Mouse (Mus musculus): Measurements from ENCODE around the gene Alkbh2.
A peak's percentile ranks its signal among the peaks of the same experiment; 100 is the strongest.

Alkbh2 gene

DNA sequence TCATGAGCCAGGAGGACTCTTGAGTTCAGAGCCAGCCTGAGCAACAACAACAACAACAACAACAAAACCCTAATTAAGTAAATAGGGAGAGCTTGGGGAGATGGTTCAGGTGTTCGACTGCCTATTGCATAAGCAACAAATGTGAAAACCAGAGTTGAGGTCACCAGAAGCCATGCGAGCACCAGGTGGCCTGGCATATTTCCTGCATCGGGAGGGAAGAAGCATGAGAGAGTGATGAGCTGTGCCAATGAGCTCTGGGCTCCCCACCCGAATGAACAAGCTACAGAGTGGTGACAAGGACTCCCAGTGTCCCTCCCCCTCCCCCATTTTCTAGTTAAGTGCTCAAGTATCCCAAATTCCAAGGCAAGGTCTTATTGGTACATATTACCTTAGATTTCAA, 26.1 kb downstream of the Alkbh2 start:
- no peak for DNase-seq (ENCODE audit: low read depth, low spot score)

DNA sequence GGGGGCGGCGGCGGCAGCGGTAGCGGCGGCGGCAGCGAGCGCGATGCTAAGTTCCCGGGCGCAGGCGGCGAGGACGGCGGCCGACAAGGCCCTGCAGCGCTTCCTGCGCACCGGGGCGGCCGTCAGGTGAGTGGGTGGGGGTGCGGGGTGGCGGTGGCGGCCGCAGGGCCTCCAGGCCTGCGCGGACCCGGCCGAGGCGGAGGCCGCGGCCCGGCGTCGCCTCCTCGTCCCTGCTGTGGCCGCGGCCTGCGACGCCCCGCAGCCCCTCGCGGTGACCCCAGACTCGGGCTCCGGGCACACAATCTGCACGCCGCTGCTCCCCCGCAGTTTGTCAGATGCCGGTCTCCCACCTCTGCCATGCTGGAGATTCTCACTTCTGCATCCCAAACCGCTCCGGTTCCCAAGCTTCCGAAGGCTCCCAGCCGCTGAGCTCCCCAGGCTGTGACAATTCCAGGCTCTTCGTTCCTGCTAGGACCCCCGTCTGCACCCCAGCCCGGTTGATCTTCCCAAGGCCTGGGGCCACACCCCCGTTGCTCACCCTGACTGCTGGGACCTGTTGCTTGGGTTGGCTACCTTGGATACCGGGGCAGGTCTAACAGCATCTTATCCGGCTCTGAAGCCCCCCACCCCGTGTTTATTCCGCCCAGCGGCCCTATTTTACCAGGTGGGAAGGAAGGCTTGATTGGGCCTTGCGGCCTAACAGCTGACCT, 27.5 kb downstream of the Alkbh2 start:
- DNase-seq (ENCODE audit: low read depth, low spot score), result no peak

- peak; percentile 86 for DNase-seq (ENCODE audit: low read depth, low spot score)
These were observed 28.2 kb downstream of the Alkbh2 start for GRCm38 (mm10) chr5:114099709-114100389.

DNA sequence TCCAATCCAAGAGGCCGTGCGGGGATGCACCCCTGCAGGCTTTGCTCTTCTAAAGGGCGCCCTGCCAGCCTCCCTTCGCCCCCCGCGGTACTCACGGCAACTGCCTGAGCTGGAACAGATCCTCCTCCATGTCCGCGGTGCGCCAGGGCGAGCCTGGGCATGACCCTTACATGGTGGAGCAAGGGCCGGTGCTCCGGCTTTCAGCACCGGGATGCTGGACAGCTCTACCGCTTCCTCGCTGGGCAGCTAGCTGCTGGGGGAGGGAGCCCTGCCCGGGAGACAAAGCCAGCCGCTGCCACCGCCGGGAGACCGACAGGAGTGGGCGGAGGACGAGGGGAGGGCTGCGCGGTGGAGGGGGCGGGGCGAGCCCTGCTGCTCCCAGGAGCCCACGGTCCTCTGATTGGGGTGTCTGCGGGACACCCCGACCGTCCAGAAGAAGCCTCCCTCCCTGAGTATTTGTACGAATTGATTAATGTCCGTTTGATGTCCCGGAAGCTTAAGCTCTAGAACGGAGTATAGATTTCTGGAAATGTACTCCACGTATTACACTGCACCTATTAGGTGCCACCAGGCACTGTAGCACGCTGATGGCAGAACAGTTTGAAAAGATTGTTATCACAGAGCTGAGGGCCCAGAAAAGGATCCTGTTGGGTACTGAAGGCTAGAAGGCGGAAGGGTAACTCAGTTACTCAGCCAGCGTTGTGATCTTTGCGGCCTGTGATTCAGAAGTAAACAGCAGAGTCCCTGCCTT, 36.8 kb downstream of the Alkbh2 start, which contains the start of gene Svop:
Svop (minus strand) TSS at position 514 of the 751 bp plus-strand sequence.
- DNase-seq (ENCODE audit: low read depth, low spot score), result peak; percentile 58

GRCm38 (mm10) chr5:114090421-114091013, 37.5 kb downstream of the Alkbh2 start:
- no peak for DNase-seq (ENCODE audit: low read depth, low spot score)

DNA sequence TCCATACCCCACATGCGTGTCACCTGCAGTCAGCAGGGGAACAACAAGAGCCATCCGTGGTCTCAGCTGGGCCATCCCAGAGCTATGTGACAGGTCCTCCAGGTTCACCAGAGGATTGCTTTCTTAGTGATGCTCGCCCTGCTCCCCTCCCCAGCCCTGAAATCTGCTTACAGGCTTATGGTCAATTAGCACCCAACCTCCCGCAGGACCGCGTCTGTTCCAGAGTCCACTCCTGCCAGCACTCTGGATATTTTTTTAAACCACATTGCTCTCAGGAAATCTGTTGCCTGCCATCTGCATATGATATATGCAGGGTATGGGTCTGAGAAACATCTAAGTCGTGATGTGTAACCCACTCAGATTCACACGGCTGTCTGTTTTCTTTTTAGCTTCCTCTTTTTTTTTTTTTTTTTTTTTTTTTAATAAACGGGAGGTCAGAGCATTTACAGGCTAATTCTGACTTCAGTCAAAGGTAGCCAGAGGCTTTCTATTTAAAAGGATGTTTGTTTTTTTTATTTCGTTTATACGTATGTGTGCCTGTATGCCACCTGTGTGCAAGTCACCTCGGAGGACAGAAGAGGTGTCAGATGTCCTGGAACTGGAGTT, 40.0 kb downstream of the Alkbh2 start:
- no peak for DNase-seq (ENCODE audit: low read depth, low spot score)

GRCm38 (mm10) chr5:114085501-114085900, 42.5 kb downstream of the Alkbh2 start:
- DNase-seq (ENCODE audit: low read depth, low spot score), result no peak

DNA sequence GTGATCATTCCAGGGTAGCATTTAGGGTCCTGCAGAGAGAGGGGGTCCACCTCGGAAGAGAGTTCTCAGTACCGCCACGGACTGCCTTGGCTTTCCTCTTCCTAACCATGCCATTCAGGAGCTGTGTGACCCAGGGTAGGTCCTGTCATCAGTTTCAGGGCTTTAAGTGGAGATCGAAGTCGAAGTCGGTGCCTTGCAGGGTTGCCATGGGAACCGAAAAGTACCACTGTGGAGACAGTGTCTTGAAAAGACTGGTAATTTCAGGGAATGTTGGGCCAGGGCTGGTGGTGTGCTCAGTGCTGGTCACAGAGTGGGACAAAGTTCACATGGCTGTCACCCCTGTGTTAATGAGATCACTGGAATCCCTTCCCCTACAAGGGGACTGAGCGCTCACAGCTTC, 51.0 kb downstream of the Alkbh2 start:
- no peak for DNase-seq (ENCODE audit: low read depth, low spot score)
